In genomic region chr11:55050837-55051510, GRCm38 (mm10) we compare ENCODE assay signal across 26 mouse cellular contexts. TPM values are rescaled to one million over a fixed set of nuclear protein-coding genes. Genes with fewer than 3 reads are reported as not detected.
DNase-seq lines count a peak whose midpoint lies in the region; ATAC-seq and TF ChIP-seq lines count a peak whose summit lies in the region.
"Had no signal": no experiment of that assay in that cellular context is flagged by ENCODE, and none has a peak within 500 bp of the region (broad histone marks: within the 10 kb centered on the region; RNA-seq: fewer than 3 reads in every experiment).

No protein-coding gene starts in this region.

- H3K27ac ChIP-seq in lung, embryonic 14.5 days (ENCODE audit: low read depth) = no peak overlapping the region
- H3K27ac ChIP-seq: embryonic facial prominence, embryonic 13.5 days; forebrain, embryonic 12.5 days; hindbrain, postnatal 0 days; limb, embryonic 10.5 days; liver, embryonic 15.5 days; neural tube, embryonic 15.5 days had no signal

- H3K36me3 ChIP-seq in lung, embryonic 14.5 days (ENCODE audit: insufficient read depth) = no peaks in the 10 kb centered on the region
- H3K36me3 ChIP-seq: embryonic facial prominence, embryonic 13.5 days; forebrain, embryonic 12.5 days; limb, embryonic 10.5 days; liver, embryonic 15.5 days; neural tube, embryonic 15.5 days had no signal

- no peak for TF ChIP-seq POLR2A in lung, adult 2 months (IDR thresholded peaks at IDR 0.05; ENCODE audit: borderline replicate concordance, extremely low read depth, low read depth, low read length)

- peak; percentile 93 for DNase-seq in heart, adult 11 months
- no peak for DNase-seq in heart, postnatal 25 days (ENCODE audit: low spot score)
- peak; percentile 34 for DNase-seq in lung, embryonic 14.5 days
- no peak for DNase-seq in lung, adult 2 months
- peak; percentile 27 to 35 for DNase-seq in kidney, postnatal 36 days
- DNase-seq in thymus, adult 18-20 months = no peak
- no peak for DNase-seq in urinary bladder, postnatal 25 days (ENCODE audit: low spot score)
- DNase-seq: B cell, adult 2 months; cerebellum, adult 8-10 months; cerebellum, postnatal 36 days; embryo, embryonic 11 days; liver; right cerebral cortex, adult 18-20 months; thymus, adult 2 months; thymus, postnatal 4 days had no signal

- no peaks in the 10 kb centered on the region for H3K9me3 ChIP-seq in lung, embryonic 14.5 days (ENCODE audit: low read depth, low read length)
- H3K9me3 ChIP-seq: embryonic facial prominence, embryonic 13.5 days; forebrain, embryonic 12.5 days; limb, embryonic 10.5 days; liver, embryonic 15.5 days; neural tube, embryonic 15.5 days had no signal

- H3K4me2 ChIP-seq in lung, embryonic 14.5 days = no peak overlapping the region
- H3K4me2 ChIP-seq: embryonic facial prominence, embryonic 13.5 days; forebrain, embryonic 12.5 days; heart, embryonic 11.5 days; liver, embryonic 15.5 days; midbrain, embryonic 11.5 days; neural tube, embryonic 15.5 days had no signal

- H3K27me3 ChIP-seq in lung, embryonic 14.5 days (ENCODE audit: insufficient read depth, low read length) = no peaks in the 10 kb centered on the region
- H3K27me3 ChIP-seq: embryonic facial prominence, embryonic 13.5 days; forebrain, embryonic 12.5 days; liver, embryonic 15.5 days; neural tube, embryonic 15.5 days had no signal

- no peak overlapping the region for H3K4me3 ChIP-seq in lung, embryonic 14.5 days (ENCODE audit: low read depth, low read length)
- no peak overlapping the region for H3K4me3 ChIP-seq in lung, adult 2 months (replicated peaks; ENCODE audit: extremely low read depth, low read depth, low read length)
- H3K4me3 ChIP-seq: embryonic facial prominence, embryonic 13.5 days; erythroblast, embryonic 14.5 days; forebrain, embryonic 12.5 days; limb, embryonic 10.5 days; liver, embryonic 15.5 days; neural tube, embryonic 15.5 days had no signal

- TF ChIP-seq CTCF in lung, embryonic 14.5 days (IDR thresholded peaks at IDR 0.05; ENCODE audit: low read depth) = no peak
- no peak for TF ChIP-seq CTCF in lung, adult 2 months (IDR thresholded peaks at IDR 0.05; ENCODE audit: insufficient read depth, low read length)

- no peaks in the 10 kb centered on the region for H3K4me1 ChIP-seq in lung, embryonic 14.5 days (ENCODE audit: insufficient read depth)
- H3K4me1 ChIP-seq in lung, adult 2 months (ENCODE audit: control insufficient read depth, insufficient read depth, low read length) = peaks cover 5% of the 10 kb centered on the region
- H3K4me1 ChIP-seq: embryonic facial prominence, embryonic 13.5 days; forebrain, embryonic 12.5 days; limb, embryonic 10.5 days; liver, embryonic 15.5 days; neural tube, embryonic 15.5 days had no signal

- 57% methylated on average over 7 of the region's 7 CpGs for WGBS in lung, embryonic 14.5 days
- 51% methylated on average over 7 of the region's 7 CpGs for WGBS in lung, adult 2 months

- no peak for ATAC-seq in lung, embryonic 14.5 days (ENCODE audit: insufficient read depth)
- ATAC-seq: hindbrain, postnatal 0 days; intestine, embryonic 16.5 days had no signal

- intact Hi-C loops in heart, postnatal 25 days (cut with DNase I) = no loop called here

- no peak overlapping the region for H3K9ac ChIP-seq in lung, embryonic 14.5 days
- H3K9ac ChIP-seq: embryonic facial prominence, embryonic 13.5 days; forebrain, embryonic 12.5 days; liver, embryonic 15.5 days; neural tube, embryonic 15.5 days had no signal

RNA-seq across cellular contexts. Expression of gene Anxa6, which starts 17.7 kb away (rescaled TPM):
- total RNA-seq in heart, postnatal 25 days (2021) = 100 to 1,000 TPM; 240 to 246 TPM
- 406 and 411 TPM in 2 replicates for polyA plus RNA-seq in lung, embryonic 14.5 days (2014; fragmentation: Nextera tagmentation; extraction: Ambion mirVana)
- 151 and 170 TPM in 2 replicates for polyA plus RNA-seq in lung, adult 2 months (2012; rRNA removed)

RNA-seq across cellular contexts. Expression of gene Ccdc69, which starts 27.0 kb away (rescaled TPM):
- total RNA-seq in heart, postnatal 25 days (2021) = 10 to 100 TPM; 11.4 to 13.4 TPM
- 1.9 and 2.4 TPM in 2 replicates for polyA plus RNA-seq in lung, embryonic 14.5 days (2014; fragmentation: Nextera tagmentation; extraction: Ambion mirVana)
- polyA plus RNA-seq in lung, adult 2 months (2012; rRNA removed) = 2.2 and 4.1 TPM in 2 replicates
- total RNA-seq: hindbrain, postnatal 0 days; layer of hippocampus, postnatal 14 days had no signal
- polyA plus RNA-seq: erythroblast, embryonic 14.5 days had no signal

RNA-seq across cellular contexts. Expression of gene Gm2a, which starts 46.9 kb away (rescaled TPM):
- 10 to 100 TPM; 10.6 to 10.9 TPM for total RNA-seq in heart, postnatal 25 days (2021)
- polyA plus RNA-seq in lung, embryonic 14.5 days (2014; fragmentation: Nextera tagmentation; extraction: Ambion mirVana) = 15.4 and 18.4 TPM in 2 replicates
- 50.9 and 70.4 TPM in 2 replicates for polyA plus RNA-seq in lung, adult 2 months (2012; rRNA removed)

Comparison
In these comparisons a context has a peak if more than half of its experiments do, and no peak if none do; other contexts are left out.
1. DNase-seq: peak in heart, adult 11 months (single experiment), lung, embryonic 14.5 days (single experiment) and kidney, postnatal 36 days (2 of 2); none in heart, postnatal 25 days (single experiment), lung, adult 2 months (single experiment), thymus, adult 18-20 months (0 of 2) and urinary bladder, postnatal 25 days (single experiment).